In genomic region chr7:99154648-99155151, GRCm38 (mm10) we compare ENCODE assay signal across 8 mouse cellular contexts. TPM values are rescaled to one million over a fixed set of nuclear protein-coding genes. Genes with fewer than 3 reads are reported as not detected.
DNase-seq lines count a peak whose midpoint lies in the region; ATAC-seq and TF ChIP-seq lines count a peak whose summit lies in the region.

No protein-coding gene starts in this region.

- 59% methylated on average over 8 of the region's 8 CpGs for WGBS in kidney, embryonic 16.5 days
- 57% methylated on average over 8 of the region's 8 CpGs for WGBS in hindbrain, embryonic 16.5 days
- 53% methylated on average over 8 of the region's 8 CpGs for whole genome bisulfite sequencing in midbrain, embryonic 13.5 days

- H3K27me3 ChIP-seq in kidney, embryonic 16.5 days (ENCODE audit: insufficient read depth, low read length), result no peaks in the 10 kb centered on the region
- H3K27me3 ChIP-seq in hindbrain, embryonic 16.5 days (replicated peaks; ENCODE audit: control insufficient read depth, insufficient read depth, low read length), result no peaks in the 10 kb centered on the region
- H3K27me3 ChIP-seq in midbrain, embryonic 13.5 days, result no peaks in the 10 kb centered on the region

- DNase-seq in kidney, adult 18-20 months, result no peak
- DNase-seq in brain, embryonic 14.5 days (ENCODE audit: low read depth), result peak; percentile 49
- DNase-seq in left cerebral cortex, postnatal 4 days, result no peak
- DNase-seq in adrenal gland, postnatal 25 days, result no peak

- peaks cover 16% of the 10 kb centered on the region for H3K4me1 ChIP-seq in kidney, embryonic 16.5 days (ENCODE audit: insufficient read depth, low read length)
- no peaks in the 10 kb centered on the region; the same call in 1 of the 2 replicates for H3K4me1 ChIP-seq in hindbrain, embryonic 16.5 days (ENCODE audit: control insufficient read depth, insufficient read depth, low read depth, low read length)
- H3K4me1 ChIP-seq in midbrain, embryonic 13.5 days (replicated peaks), result peaks cover 13% of the 10 kb centered on the region

- no peaks in the 10 kb centered on the region for H3K9me3 ChIP-seq in kidney, embryonic 16.5 days (ENCODE audit: low read length)
- no peaks in the 10 kb centered on the region for H3K9me3 ChIP-seq in hindbrain, embryonic 16.5 days (ENCODE audit: control insufficient read depth, low read length)
- H3K9me3 ChIP-seq in midbrain, embryonic 13.5 days, result no peaks in the 10 kb centered on the region

- no peak for TF ChIP-seq POLR2A in brain, embryonic 14.5 days (IDR thresholded peaks at IDR 0.05; ENCODE audit: borderline replicate concordance, extremely low read depth, insufficient read depth, insufficient read length, poor library complexity, severe bottlenecking)

- no peak for TF ChIP-seq CTCF in brain, embryonic 14.5 days (IDR thresholded peaks at IDR 0.05; ENCODE audit: borderline replicate concordance, extremely low read depth, insufficient read depth, insufficient read length)

- peak; percentile 64 for ATAC-seq in kidney, embryonic 16.5 days (ENCODE audit: low FRiP score, low TSS enrichment)
- ATAC-seq in hindbrain, embryonic 16.5 days, result peak; percentile 55
- peak; percentile 51 for ATAC-seq in midbrain, embryonic 13.5 days
- ATAC-seq in megakaryocyte progenitor cell, adult 5-6 weeks (replicated peaks; ENCODE audit: poor library complexity), result no peak

- no peak overlapping the region for H3K4me3 ChIP-seq in kidney, embryonic 16.5 days (ENCODE audit: low read length)
- H3K4me3 ChIP-seq in hindbrain, embryonic 16.5 days (ENCODE audit: low read length), result no peak overlapping the region
- no peak overlapping the region for H3K4me3 ChIP-seq in midbrain, embryonic 13.5 days (replicated peaks)

- no peaks in the 10 kb centered on the region for H3K36me3 ChIP-seq in kidney, embryonic 16.5 days (ENCODE audit: insufficient read depth, low read length)
- H3K36me3 ChIP-seq in hindbrain, embryonic 16.5 days (ENCODE audit: control insufficient read depth, insufficient read depth, low read length), result 0 out of 2 replicates have a peak, but pooled peaks cover 2% of the 10 kb centered on the region
- no peaks in the 10 kb centered on the region for H3K36me3 ChIP-seq in midbrain, embryonic 13.5 days

- H3K9ac ChIP-seq in kidney, embryonic 16.5 days (replicated peaks; ENCODE audit: low read length), result no peak overlapping the region
- H3K9ac ChIP-seq in hindbrain, embryonic 16.5 days (ENCODE audit: low read depth, low read length), result no peak overlapping the region
- no peak overlapping the region for H3K9ac ChIP-seq in midbrain, embryonic 13.5 days (replicated peaks)

- H3K27ac ChIP-seq in kidney, embryonic 16.5 days (ENCODE audit: low read length), result no peak overlapping the region
- H3K27ac ChIP-seq in hindbrain, embryonic 16.5 days (ENCODE audit: low read depth, low read length), result no peak overlapping the region
- no peak overlapping the region for H3K27ac ChIP-seq in midbrain, embryonic 13.5 days

- intact Hi-C loops in left cerebral cortex, postnatal 4 days (cut with DNase I), result loop anchor here (5.0 kb wide), 1 partner anchor 83 kb away; the partner anchor contains the start of gene Mogat2

- H3K4me2 ChIP-seq in kidney, embryonic 16.5 days (replicated peaks; ENCODE audit: low read depth, low read length), result 0 out of 2 replicates have a peak overlapping the region, but pooled peaks have one; percentile 10
- H3K4me2 ChIP-seq in hindbrain, embryonic 16.5 days (ENCODE audit: low read length), result no peak overlapping the region
- H3K4me2 ChIP-seq in midbrain, embryonic 13.5 days (replicated peaks), result no peak overlapping the region

RNA-seq across cellular contexts. Expression of gene Uvrag, which starts 13.8 kb away (rescaled TPM):
- 16.6 and 18.7 TPM in 2 replicates for polyA plus RNA-seq in kidney, embryonic 16.5 days (2015; fragmentation: Nextera tagmentation; extraction: Ambion mirVana)
- 10.1 and 12.3 TPM in 2 replicates for polyA plus RNA-seq in brain, embryonic 14.5 days (2012; rRNA removed)
- 14.4 and 15.3 TPM in 2 replicates for polyA plus RNA-seq in hindbrain, embryonic 16.5 days (2015; fragmentation: Nextera tagmentation; extraction: Ambion mirVana)
- polyA plus RNA-seq in midbrain, embryonic 13.5 days (2015; fragmentation: Nextera tagmentation; extraction: Ambion mirVana), result 13.1 and 16.3 TPM in 2 replicates
- 10 to 100 TPM; 36.3 to 37.4 TPM for total RNA-seq in left cerebral cortex, postnatal 4 days (2021)
- 36.4 and 36.9 TPM in 2 replicates for total RNA-seq in adrenal gland, postnatal 25 days (2021)
- total RNA-seq in megakaryocyte progenitor cell, adult 5-6 weeks (2015), result 22.6 and 24.6 TPM in 2 replicates
- 33.9 TPM in 2 replicates for total RNA-seq in megakaryocyte progenitor cell, adult 5-6 weeks (2017)

RNA-seq across cellular contexts. Expression of gene Dgat2, which starts 27.8 kb away (rescaled TPM):
- polyA plus RNA-seq in kidney, embryonic 16.5 days (2015; fragmentation: Nextera tagmentation; extraction: Ambion mirVana), result 41.6 and 43.4 TPM in 2 replicates
- polyA plus RNA-seq in brain, embryonic 14.5 days (2012; rRNA removed), result 12.7 and 13.1 TPM in 2 replicates
- polyA plus RNA-seq in hindbrain, embryonic 16.5 days (2015; fragmentation: Nextera tagmentation; extraction: Ambion mirVana), result 23.7 and 24.9 TPM in 2 replicates
- 11.1 and 12.8 TPM in 2 replicates for polyA plus RNA-seq in midbrain, embryonic 13.5 days (2015; fragmentation: Nextera tagmentation; extraction: Ambion mirVana)
- 10 to 100 TPM; 31.9 to 37.2 TPM for total RNA-seq in left cerebral cortex, postnatal 4 days (2021)
- 635 and 725 TPM in 2 replicates for total RNA-seq in adrenal gland, postnatal 25 days (2021)
- total RNA-seq in megakaryocyte progenitor cell, adult 5-6 weeks (2015), result 11.4 and 12.2 TPM in 2 replicates
- total RNA-seq in megakaryocyte progenitor cell, adult 5-6 weeks (2017), result 8.5 and 12.2 TPM in 2 replicates
